Mouse (Mus musculus) heart, postnatal 36 days (tissue): Measurements from ENCODE around the gene Lamtor1. TPM values are rescaled to one million over a fixed set of nuclear protein-coding genes. Genes with fewer than 3 reads are reported as not detected.

Source experiments
- microRNA-seq, 2 experiments: library from miRNA; unstranded; fragments of <30 nt; microRNA quantifications; one replicate each; pipeline ENCODE4 v1.2.0; 2021; ENCODE audit warnings: borderline number of aligned reads in 2 of 2
- total RNA-seq, 2 experiments: library from RNA; stranded (reverse); gene quantifications; 2 replicates each; pipeline ENCODE4 v1.2.3; 2021

The Lamtor1 gene
- total RNA-seq, 2 experiments from 2014 or later, result 110 to 111 TPM

Small RNA genes within 50 kb of the gene (microRNA-seq; reads per million reads assigned to microRNA genes)
- gene Gm22655, result 0 reads per million in 2 experiments

Other genes with a start within 250 kb of the Lamtor1 start
- 10 to 100 TPM; 71.6 to 81.0 TPM for gene Clpb, start 242.3 kb upstream of the Lamtor1 start, total RNA-seq
- gene Phox2a, start 87.6 kb upstream of the Lamtor1 start, total RNA-seq, result under 1 TPM; 0.33 to 0.36 TPM
- gene Inppl1, start 67.7 kb upstream of the Lamtor1 start, total RNA-seq, result 100 to 1,000 TPM; 130 to 163 TPM
- gene Folr2, start 48.7 kb upstream of the Lamtor1 start, total RNA-seq, result 1 to 10 TPM; 5.2 to 7.9 TPM
- gene Anapc15, start 42.2 kb upstream of the Lamtor1 start, total RNA-seq, result 10 to 100 TPM; 20.2 TPM
- gene Folr1, start 35.1 kb upstream of the Lamtor1 start, total RNA-seq, result under 1 TPM; 0.27 to 0.33 TPM
- not detected for gene Tomt, start 455 bp downstream of the Lamtor1 start, total RNA-seq
- 1 to 10 TPM; 3.6 to 5.2 TPM for gene Lrrc51, start 28.0 kb downstream of the Lamtor1 start, total RNA-seq
- gene Numa1, start 28.2 kb downstream of the Lamtor1 start, total RNA-seq, result 10 to 100 TPM; 97.8 to 98.6 TPM
- gene Il18bp, start 112.8 kb downstream of the Lamtor1 start, total RNA-seq, result 1 to 10 TPM; 7.3 to 8.6 TPM
- 10 to 100 TPM; 20.3 to 26.3 TPM for gene Rnf121, start 159.6 kb downstream of the Lamtor1 start, total RNA-seq
- 1 to 10 TPM; 5.6 to 8.2 TPM for gene Xndc1, start 159.6 kb downstream of the Lamtor1 start, total RNA-seq
- under 1 TPM; 0.27 to 0.94 TPM for gene Xntrpc, start 159.8 kb downstream of the Lamtor1 start, total RNA-seq
- gene Trpc2, start 177.2 kb downstream of the Lamtor1 start, total RNA-seq, result under 1 TPM; 0.28 to 0.70 TPM
- 100 to 1,000 TPM; 282 to 343 TPM for gene Art1, start 195.8 kb downstream of the Lamtor1 start, total RNA-seq
- gene Art5, start 203.6 kb downstream of the Lamtor1 start, total RNA-seq, result 10 to 100 TPM; 15.3 to 28.1 TPM
- not detected for gene Chrna10, start 210.9 kb downstream of the Lamtor1 start, total RNA-seq